Mouse (Mus musculus) testis, adult 2 months (tissue): ENCODE data around the gene B9d2. TPM values are rescaled to one million over a fixed set of nuclear protein-coding genes. Genes with fewer than 3 reads are reported as not detected.

ENCODE experiments used
- H3K27ac ChIP-seq: fragments of 200-500 bp; 2 replicates; pipeline ENCODE4 v1.5.1; 2012; ENCODE audit warnings: low read depth, low read length; ENCODE audit not compliant: control insufficient read depth, insufficient read depth
- H3K27me3 ChIP-seq: fragments of 200-500 bp; 2 replicates; pipeline ENCODE4 v1.6.1; 2012; ENCODE audit warnings: mild to moderate bottlenecking, low read length, moderate library complexity; ENCODE audit not compliant: control insufficient read depth, insufficient read depth
- H3K36me3 ChIP-seq: fragments of 200-500 bp; 2 replicates; pipeline ENCODE4 v1.6.1; 2012; ENCODE audit warnings: mild to moderate bottlenecking, low read length; ENCODE audit not compliant: control insufficient read depth, insufficient read depth
- H3K4me1 ChIP-seq: fragments of 200-500 bp; 2 replicates; pipeline ENCODE4 v1.6.1; 2012; ENCODE audit warnings: low read length; ENCODE audit not compliant: control insufficient read depth, insufficient read depth
- H3K4me3 ChIP-seq: fragments of 200-500 bp; 2 replicates; pipeline ENCODE4 v1.5.1; 2012; ENCODE audit warnings: low read depth, mild to moderate bottlenecking, low read length, moderate library complexity, mixed read lengths; ENCODE audit not compliant: control insufficient read depth
- CTCF ChIP-seq: fragments of 200-500 bp; IDR thresholded peaks from 2 replicates; pipeline ENCODE4 v1.5.1; 2012; ENCODE audit warnings: low read depth, mild to moderate bottlenecking, inconsistent platforms, low read length, moderate library complexity; ENCODE audit not compliant: control insufficient read depth, insufficient read depth, insufficient replicate concordance
- POLR2A ChIP-seq: fragments of 200-500 bp; IDR thresholded peaks from 2 replicates; pipeline ENCODE4 v1.6.1; 2012; ENCODE audit warnings: low read depth, mild to moderate bottlenecking, inconsistent platforms, low read length, moderate library complexity; ENCODE audit not compliant: control insufficient read depth
- polyA plus RNA-seq: library from polyadenylated mRNA; depleted of rRNA; stranded (reverse); fragments of >200 nt; gene quantifications from 2 replicates; pipeline ENCODE4 v1.2.3, GENCODE M21; 2012

The B9d2 gene
- polyA plus RNA-seq, 1 experiment: 18.6 TPM

GRCm38 (mm10) chr7:25645074-25645473 lies 35.5 kb upstream of the B9d2 start:
- no peaks in the 10 kb centered on the region; the same call in 1 of the 2 replicates for H3K4me1 ChIP-seq
- H3K27ac ChIP-seq: no peak overlapping the region
- TF ChIP-seq CTCF (no peak), POLR2A (no peak)
- H3K4me3 ChIP-seq: no peak overlapping the region
- no peaks in the 10 kb centered on the region for H3K36me3 ChIP-seq
- H3K27me3 ChIP-seq: no peaks in the 10 kb centered on the region

DNA sequence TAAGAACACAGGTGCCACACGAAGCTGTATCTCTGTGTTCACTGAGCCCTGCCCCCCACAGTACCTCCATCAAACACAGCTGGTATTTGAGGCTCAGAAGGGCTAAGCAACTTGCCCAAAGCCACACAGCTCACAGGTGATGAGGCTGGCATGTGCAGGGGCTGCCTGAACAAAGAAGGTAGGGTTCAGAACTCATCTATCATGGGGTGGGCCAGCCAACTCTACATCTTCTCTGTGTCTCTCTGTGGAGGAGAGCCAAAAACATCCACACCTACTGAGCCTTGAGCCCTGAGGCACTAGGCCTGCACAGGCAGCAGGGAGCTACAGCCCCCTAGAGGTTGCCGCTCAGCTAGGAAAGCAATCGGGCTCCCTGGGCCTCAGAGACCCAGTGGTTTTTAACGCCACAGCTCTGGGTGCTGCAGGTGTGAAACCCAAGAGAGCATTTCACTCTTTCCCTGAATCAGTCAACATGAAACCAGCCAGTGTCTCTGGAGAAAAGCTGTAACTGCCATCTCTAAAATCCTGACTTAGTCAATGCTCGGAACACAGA lies 32.9 kb upstream of the B9d2 start:
- TF ChIP-seq POLR2A: no peak
- no peak; the same call in 1 of the 2 replicates for TF ChIP-seq CTCF
- Histone ChIP-seq H3K4me3 (no peak overlapping the region), H3K27me3 (no peaks in the 10 kb centered on the region), H3K36me3 (no peaks in the 10 kb centered on the region), H3K4me1 (no peaks in the 10 kb centered on the region; the same call in 1 of the 2 replicates), H3K27ac (no peak overlapping the region)

- H3K4me1 ChIP-seq: no peaks in the 10 kb centered on the region; the same call in 1 of the 2 replicates
Measured at GRCm38 (mm10) chr7:25649839-25650238, 30.7 kb upstream of the B9d2 start.

GRCm38 (mm10) chr7:25651281-25651680 lies 29.3 kb upstream of the B9d2 start:
- Histone ChIP-seq H3K4me3 (no peak overlapping the region), H3K4me1 (no peaks in the 10 kb centered on the region; the same call in 1 of the 2 replicates), H3K27me3 (no peaks in the 10 kb centered on the region), H3K36me3 (no peaks in the 10 kb centered on the region), H3K27ac (no peak overlapping the region)
- TF ChIP-seq CTCF: no peak
- TF ChIP-seq POLR2A: no peak

More at GRCm38 (mm10) chr7:25649839-25650238, 30.7 kb upstream of the B9d2 start:
- Histone ChIP-seq H3K4me3 (no peak overlapping the region), H3K36me3 (no peaks in the 10 kb centered on the region), H3K27ac (no peak overlapping the region), H3K27me3 (no peaks in the 10 kb centered on the region)
- TF ChIP-seq POLR2A (no peak), CTCF (no peak)

DNA sequence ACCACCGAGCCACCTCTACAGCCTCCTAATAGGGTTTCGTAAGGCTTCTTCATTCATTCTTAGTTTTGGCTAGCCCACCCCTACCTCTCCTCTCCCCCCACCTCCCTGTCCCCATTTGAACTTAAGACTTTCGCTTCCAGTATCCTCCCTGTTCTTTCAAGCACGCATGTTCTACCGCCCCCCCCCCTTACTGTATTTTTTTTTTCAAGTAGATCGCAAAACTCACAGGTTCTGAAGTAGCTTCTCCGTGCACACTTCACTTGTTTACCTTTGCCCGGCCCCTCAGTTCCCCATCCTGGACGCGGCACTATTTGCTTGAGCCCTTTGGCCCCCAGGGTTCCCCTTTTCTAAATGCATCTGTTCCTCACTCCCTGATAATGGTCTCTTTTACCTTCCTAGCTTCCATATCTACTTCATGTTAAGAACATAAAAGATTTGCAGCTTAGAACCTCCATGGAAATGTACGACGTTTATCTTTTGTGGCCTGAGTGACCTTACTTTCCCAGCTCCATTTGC lies 28.3 kb upstream of the B9d2 start:
- no peak overlapping the region for H3K27ac ChIP-seq
- TF ChIP-seq CTCF (no peak), POLR2A (no peak)

GRCm38 (mm10) chr7:25655601-25656428 lies 24.8 kb upstream of the B9d2 start:
- H3K36me3 ChIP-seq: no peaks in the 10 kb centered on the region
- no peaks in the 10 kb centered on the region for H3K27me3 ChIP-seq
- TF ChIP-seq POLR2A (no peak), CTCF (no peak)
- H3K4me3 ChIP-seq: no peak overlapping the region
- H3K4me1 ChIP-seq: peaks cover 5% of the 10 kb centered on the region
- no peak overlapping the region for H3K27ac ChIP-seq

More for the DNA sequence above, 28.3 kb upstream of the B9d2 start:
- Histone ChIP-seq H3K4me1 (peaks cover 2% of the 10 kb centered on the region), H3K27me3 (no peaks in the 10 kb centered on the region), H3K4me3 (no peak overlapping the region), H3K36me3 (no peaks in the 10 kb centered on the region)

GRCm38 (mm10) chr7:25657785-25658184 lies 22.8 kb upstream of the B9d2 start:
- Histone ChIP-seq H3K4me3 (peak overlapping the region; percentile 96), H3K27ac (peak overlapping the region; percentile 95), H3K27me3 (no peaks in the 10 kb centered on the region), H3K36me3 (no peaks in the 10 kb centered on the region; the same call in 1 of the 2 replicates), H3K4me1 (peaks cover 5% of the 10 kb centered on the region)
- no peak for TF ChIP-seq CTCF
- no peak for TF ChIP-seq POLR2A
